Mouse (Mus musculus) erythroid progenitor cell, adult 5-6 weeks (primary cell): Measurements from ENCODE around the gene Bnip2. TPM values are rescaled to one million over a fixed set of nuclear protein-coding genes. Genes with fewer than 3 reads are reported as not detected.

ENCODE experiments used
- ATAC-seq: replicated peaks from 2 replicates; pipeline ENCODE4 v1.8.0; 2016; ENCODE audit warnings: moderate number of reproducible peaks, mild to moderate bottlenecking, moderate TSS enrichment, inconsistent platforms; ENCODE audit not compliant: poor library complexity, low FRiP score, severe bottlenecking
- total RNA-seq, 2 experiments: library from RNA; stranded (forward) in 1 of 2; stranded (reverse) in 1 of 2; fragments of 150-400 nt in 1 of 2; fragments of 186-747, 209-891 nt in 1 of 2; gene quantifications; 2 replicates each; pipeline versions ENCODE4 v1.2.3 to v1.2.4; 2015 to 2017; ENCODE audit warnings: low replicate concordance in 2 of 2

Bnip2 gene
- total RNA-seq (2015; ENCODE audit: low replicate concordance) (64.2 and 80.1 TPM in 2 replicates), total RNA-seq (2017; ENCODE audit: low replicate concordance) (88.1 and 97.8 TPM in 2 replicates)

GRCm38 (mm10) chr9:69989303-69990121 is at the start of gene Bnip2:
Gene Bnip2 (plus strand): TSS chr9:69989466.
- ATAC-seq: peak; percentile 95

DNA sequence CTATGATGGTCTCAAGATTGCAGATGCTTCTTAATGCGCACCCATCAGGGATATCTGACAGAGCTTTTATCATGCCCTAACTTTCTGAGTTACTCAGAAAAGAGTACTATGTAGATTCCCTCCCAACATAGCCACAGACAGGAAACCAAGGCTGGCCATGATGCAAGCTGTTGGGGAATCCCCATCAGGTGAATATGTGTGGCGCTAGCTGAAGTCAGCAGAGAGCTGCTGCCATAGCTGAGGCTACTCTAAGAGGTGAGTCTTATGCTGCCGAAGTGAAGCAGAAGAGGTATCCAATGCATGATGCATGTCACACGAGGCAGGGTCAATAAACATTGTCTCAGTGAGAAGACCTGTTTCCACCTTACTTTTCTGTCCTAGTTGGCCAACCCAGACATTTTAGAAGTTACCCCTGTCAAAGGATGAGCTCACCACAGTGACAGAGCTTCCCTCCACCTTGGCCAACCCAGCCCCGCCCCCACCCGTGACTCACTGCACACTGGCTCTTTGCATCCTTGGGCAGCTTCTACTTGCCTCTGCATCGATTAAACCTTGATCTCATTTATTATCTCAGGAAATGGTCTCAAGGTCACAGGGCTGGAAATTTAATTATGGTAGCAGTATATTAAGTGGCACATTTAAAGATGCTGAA is 48.3 kb upstream of the Bnip2 start:
- no peak for ATAC-seq

DNA sequence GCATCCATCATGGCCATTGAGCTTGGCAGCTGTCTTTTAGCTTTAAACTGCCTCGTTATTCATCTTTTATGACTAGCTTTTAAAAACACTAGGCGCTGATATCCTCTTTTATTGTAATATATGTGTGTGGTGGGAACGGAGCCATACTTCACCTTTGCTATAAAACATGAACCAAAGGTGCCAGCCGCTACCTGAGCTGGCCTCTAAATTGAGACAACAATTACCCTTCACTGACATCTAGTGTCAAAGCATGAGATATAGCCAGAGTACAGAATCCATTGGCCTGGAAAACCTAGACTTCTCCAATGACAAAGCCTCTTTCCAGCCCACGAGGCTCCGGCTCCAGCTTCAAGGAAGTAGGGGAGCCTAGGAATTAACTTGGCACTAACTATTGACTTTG is 47.7 kb upstream of the Bnip2 start:
- no peak for ATAC-seq

- peak; percentile 63 for ATAC-seq
These were observed 40.3 kb upstream of the Bnip2 start for GRCm38 (mm10) chr9:69948964-69949363.

- no peak for ATAC-seq
These were observed 39.6 kb upstream of the Bnip2 start for GRCm38 (mm10) chr9:69949641-69950040.

- no peak for ATAC-seq
These were observed 28.3 kb upstream of the Bnip2 start for GRCm38 (mm10) chr9:69961007-69961406.

DNA sequence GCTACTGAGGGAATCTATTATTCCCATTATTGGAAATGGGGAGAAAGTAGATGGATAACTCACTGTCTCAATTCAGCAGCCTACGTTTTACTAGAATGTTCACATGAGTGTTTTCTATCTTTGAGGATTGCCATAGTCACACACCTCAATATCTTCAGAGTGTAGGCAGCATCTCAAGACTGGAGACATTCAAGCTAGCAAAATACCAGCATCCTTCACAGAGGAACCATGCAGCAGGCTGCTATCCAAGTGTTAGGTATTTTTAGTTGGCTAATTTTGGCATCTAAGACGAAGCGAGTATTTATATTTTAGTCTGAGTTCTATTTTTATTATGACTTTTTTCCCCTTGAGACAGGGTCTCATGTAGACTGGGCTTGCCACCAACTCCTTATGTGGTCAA is 24.9 kb upstream of the Bnip2 start:
- ATAC-seq: no peak

DNA sequence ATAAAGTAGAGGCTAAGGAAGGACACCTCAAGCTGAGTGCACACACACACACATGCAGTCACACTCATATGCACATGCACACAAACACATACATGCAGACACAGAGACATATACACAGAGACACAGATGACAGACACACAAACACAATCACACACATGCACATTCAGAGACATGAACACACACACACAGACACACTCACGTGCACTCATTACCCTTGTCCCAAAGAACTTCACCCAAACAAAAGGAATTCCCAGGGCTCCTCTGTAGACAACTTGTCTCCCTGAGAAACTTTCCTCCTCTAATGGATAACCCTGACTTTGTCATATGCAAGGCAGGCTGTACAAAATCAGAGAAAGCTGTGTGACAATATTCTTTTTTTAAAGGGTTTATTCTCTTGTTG is 3.7 kb upstream of the Bnip2 start:
- ATAC-seq: no peak

DNA sequence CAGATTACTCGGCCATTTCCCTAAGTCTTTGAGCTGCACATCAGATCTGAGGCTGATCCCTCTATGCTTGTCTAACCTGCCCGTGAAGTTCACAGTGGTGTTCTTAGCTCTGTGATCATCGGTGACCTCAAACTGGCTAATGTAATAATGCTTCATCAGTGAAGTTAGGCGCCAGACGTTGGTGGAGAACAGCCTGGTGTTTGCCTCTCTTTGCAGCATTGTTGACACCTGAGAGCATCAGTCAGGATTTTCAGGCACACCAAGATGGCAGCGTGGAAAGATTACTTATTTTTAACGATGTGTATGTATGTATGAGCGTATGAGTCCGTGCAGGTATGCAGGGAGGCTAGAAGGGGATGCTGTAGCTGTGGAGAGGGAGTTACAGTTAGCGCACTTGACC is 3.2 kb upstream of the Bnip2 start:
- no peak for ATAC-seq

- no peak for ATAC-seq
These were observed 2.7 kb upstream of the Bnip2 start for GRCm38 (mm10) chr9:69986571-69986970.

- no peak for ATAC-seq
These were observed 1.7 kb upstream of the Bnip2 start for GRCm38 (mm10) chr9:69987579-69987978.

- peak; percentile 41 for ATAC-seq
These were observed 462 bp upstream of the Bnip2 start for GRCm38 (mm10) chr9:69988706-69989302.

DNA sequence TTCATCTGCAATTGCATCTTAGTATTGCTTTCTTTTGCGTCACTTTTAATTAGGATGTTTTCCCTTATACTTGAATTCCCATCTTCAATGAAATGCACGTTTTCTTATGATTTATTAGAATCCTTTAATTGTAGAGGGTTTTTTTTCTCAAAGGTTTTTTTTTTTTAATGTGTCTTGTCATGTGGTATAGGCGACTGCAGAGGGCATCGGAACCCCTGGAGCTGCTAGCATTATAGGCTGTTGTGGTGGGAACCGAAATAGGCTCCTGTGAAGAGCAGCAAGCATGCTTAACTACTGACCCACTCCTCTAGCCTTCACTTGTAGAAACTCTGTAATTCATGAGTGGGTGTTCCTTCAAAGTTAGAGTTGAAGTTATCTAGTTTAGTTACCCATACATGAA is 1.1 kb downstream of the Bnip2 start:
- no peak for ATAC-seq

DNA sequence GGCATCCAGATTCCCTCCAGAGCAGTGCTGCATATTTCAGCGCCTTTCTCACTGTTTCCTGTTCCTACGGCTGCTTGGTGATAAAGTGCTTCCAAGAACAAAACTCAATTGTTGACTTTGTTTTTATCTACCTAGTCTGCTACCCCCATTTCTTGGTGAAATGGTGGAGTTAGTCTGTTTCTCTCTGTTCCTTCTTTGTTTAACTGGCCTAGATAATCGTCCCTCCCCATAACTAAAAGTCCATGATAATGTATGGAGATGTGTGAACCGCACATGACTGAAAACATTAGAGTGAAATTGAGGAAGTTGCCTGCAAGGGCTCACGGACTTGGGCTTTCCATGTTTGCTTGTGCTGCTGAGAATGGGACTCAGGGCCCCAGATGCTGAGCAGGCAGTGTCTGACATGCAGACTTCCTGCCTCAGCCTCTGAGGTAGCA is 3.6 kb downstream of the Bnip2 start:
- no peak for ATAC-seq

- ATAC-seq: no peak
These were observed 4.2 kb downstream of the Bnip2 start for GRCm38 (mm10) chr9:69993479-69993878.

- ATAC-seq: no peak
These were observed 5.3 kb downstream of the Bnip2 start for GRCm38 (mm10) chr9:69994547-69994946.

- no peak for ATAC-seq
These were observed 10.1 kb downstream of the Bnip2 start for GRCm38 (mm10) chr9:69999318-69999717.

- ATAC-seq: no peak
These were observed 14.2 kb downstream of the Bnip2 start for GRCm38 (mm10) chr9:70003516-70003915.

DNA sequence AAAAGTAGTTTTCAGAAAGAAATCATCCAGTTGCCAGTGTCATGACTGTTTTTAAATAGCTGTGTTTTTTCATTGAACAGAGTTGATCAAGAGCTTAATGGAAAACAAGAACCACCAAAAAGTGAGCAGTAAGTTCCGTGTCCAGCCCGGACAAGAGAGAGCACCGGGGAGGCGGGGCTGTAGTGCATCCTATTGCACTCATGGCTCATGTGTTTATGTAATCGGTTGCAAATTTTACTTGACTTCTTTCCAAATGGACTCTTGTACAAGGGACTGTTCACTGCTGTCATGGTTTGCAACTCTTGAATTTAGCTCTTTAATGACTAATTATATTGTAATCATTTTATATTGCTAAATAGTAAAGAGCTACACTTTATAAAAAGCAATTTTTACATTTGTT is 17.7 kb downstream of the Bnip2 start:
- ATAC-seq: no peak

DNA sequence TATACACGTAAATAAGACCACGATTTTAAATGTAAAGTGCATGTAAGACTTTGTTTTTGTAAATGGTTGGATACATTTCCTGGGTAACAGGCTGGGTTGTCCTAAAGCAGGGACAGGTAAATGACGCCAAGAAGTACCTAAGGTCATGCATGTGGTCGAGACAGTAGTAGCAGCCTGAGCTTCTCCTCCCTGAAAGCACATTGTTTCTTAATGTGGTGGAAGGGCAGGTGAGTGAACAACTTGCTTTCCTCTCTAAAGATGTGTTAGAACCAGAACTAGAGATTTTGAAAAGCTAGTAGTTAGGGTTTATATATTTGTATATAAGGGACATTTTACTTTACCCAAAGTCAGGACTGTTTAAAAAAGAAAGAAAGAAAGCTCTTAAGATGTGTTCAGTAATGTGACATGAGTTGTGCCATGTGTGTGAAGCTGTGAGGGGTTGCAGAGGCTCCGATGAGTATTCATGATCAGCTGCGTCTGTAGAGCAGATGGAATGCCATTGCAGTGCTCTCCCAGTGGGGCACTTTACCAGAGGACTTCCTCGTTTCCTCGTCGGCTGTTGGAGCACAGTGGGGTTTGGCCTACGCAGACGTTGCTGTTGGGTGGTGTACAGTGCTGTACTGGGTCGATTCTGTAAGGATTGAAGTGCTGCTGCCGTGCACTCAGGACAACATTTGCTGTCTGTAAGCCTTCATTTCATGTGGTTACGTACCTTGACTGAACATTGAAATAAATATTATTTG is 18.4 kb downstream of the Bnip2 start:
- ATAC-seq: no peak
